Mouse (Mus musculus): Measurements from ENCODE around the gene Prss8. TPM values are rescaled to one million over a fixed set of nuclear protein-coding genes. Genes with fewer than 3 reads are reported as not detected.

The Prss8 gene
- polyA plus RNA-seq, 1 experiment from 2014 or later, result 5.3 TPM

GRCm38 (mm10) chr7:127880431-127880830 lies 49.5 kb downstream of the Prss8 start:
- H3K9me3 ChIP-seq, result no peaks in the 10 kb centered on the region
- H3K27ac ChIP-seq, result no peak overlapping the region
- WGBS, result 91% methylated on average over 12 of the region's 12 CpGs
- H3K27me3 ChIP-seq (ENCODE audit: insufficient read depth, poor library complexity, severe bottlenecking), result no peaks in the 10 kb centered on the region
- H3K4me1 ChIP-seq (replicated peaks), result peaks cover 35% of the 10 kb centered on the region
- H3K36me3 ChIP-seq, result peaks cover 78% of the 10 kb centered on the region
- no peak overlapping the region for H3K4me3 ChIP-seq
- no peak for DNase-seq (ENCODE audit: low spot score)

- peaks cover 32% of the 10 kb centered on the region for H3K4me1 ChIP-seq (replicated peaks)
- peaks cover 67% of the 10 kb centered on the region for H3K36me3 ChIP-seq
- 95% methylated on average over 9 of the region's 9 CpGs for WGBS
Observed at GRCm38 (mm10) chr7:127879301-127879700, 50.6 kb downstream of the Prss8 start.

GRCm38 (mm10) chr7:127876467-127877348 lies 53.2 kb downstream of the Prss8 start, which contains the start of gene Zfp668:
Gene Zfp668, minus strand, starts transcription at chr7:127876828.
- H3K27ac ChIP-seq, result peak within 1 kb of the TSS; percentile 98
- peak; percentile 93 for DNase-seq (ENCODE audit: low spot score)
- H3K9me3 ChIP-seq, result no peaks in the 10 kb centered on the region
- H3K4me1 ChIP-seq (replicated peaks), result peaks cover 30% of the 10 kb centered on the region
- WGBS, result under 1% methylated on average over 60 of the region's 60 CpGs
- peak within 1 kb of the TSS; percentile 85 for H3K4me3 ChIP-seq
- H3K27me3 ChIP-seq (ENCODE audit: insufficient read depth, poor library complexity, severe bottlenecking), result no peaks in the 10 kb centered on the region
- peaks cover 65% of the 10 kb centered on the region for H3K36me3 ChIP-seq

More at GRCm38 (mm10) chr7:127879301-127879700, 50.6 kb downstream of the Prss8 start:
- H3K27me3 ChIP-seq (ENCODE audit: insufficient read depth, poor library complexity, severe bottlenecking), result no peaks in the 10 kb centered on the region
- H3K9me3 ChIP-seq, result no peaks in the 10 kb centered on the region
- H3K4me3 ChIP-seq, result no peak overlapping the region
- no peak overlapping the region for H3K27ac ChIP-seq
- no peak for DNase-seq (ENCODE audit: low spot score)

DNA sequence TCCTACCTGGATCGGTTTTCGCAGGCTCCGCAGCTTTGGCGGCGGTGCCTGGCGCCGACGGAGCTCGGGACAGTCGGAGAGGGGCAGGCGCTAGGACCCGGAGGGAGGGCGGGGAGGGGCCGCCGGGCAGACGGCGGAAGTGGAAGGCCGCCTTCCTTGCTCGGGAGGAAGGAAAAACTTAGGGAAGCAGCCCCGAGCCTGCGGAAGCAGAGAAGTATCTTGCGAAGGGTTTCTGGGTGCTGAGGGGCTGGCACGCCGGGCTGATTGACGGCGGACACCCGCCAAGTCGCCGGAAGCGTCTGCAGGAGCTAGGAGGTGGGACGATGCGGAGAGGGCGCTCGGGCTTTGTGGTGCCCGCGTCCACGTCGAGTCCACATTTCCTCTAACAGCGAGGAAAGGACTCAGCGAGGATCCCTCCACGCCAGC lies 53.9 kb downstream of the Prss8 start, which contains the start of gene Zfp646:
TSS of gene Zfp646 (plus strand) at position 181 of the 426 bp plus-strand sequence.
- Histone ChIP-seq H3K27me3 (ENCODE audit: insufficient read depth, poor library complexity, severe bottlenecking) (no peaks in the 10 kb centered on the region), H3K4me1 (replicated peaks) (peaks cover 30% of the 10 kb centered on the region), H3K27ac (peak within 1 kb of the TSS; percentile 98), H3K4me3 (peak within 1 kb of the TSS; percentile 85), H3K9me3 (no peaks in the 10 kb centered on the region), H3K36me3 (peaks cover 65% of the 10 kb centered on the region)
- peak; percentile 93 for DNase-seq (ENCODE audit: low spot score)
- WGBS, result under 1% methylated on average over 41 of the region's 41 CpGs

Other genes starting within 250 kb of the Prss8 start
- 55.9 and 56.6 TPM in 2 replicates for gene Bcl7c, start 221.2 kb downstream of the Prss8 start, polyA plus RNA-seq (2016; fragmentation: Nextera tagmentation; extraction: Ambion mirVana)
- 5.1 and 5.8 TPM in 2 replicates for gene Ctf1, start 217.4 kb downstream of the Prss8 start, polyA plus RNA-seq (2016; fragmentation: Nextera tagmentation; extraction: Ambion mirVana)
- gene Ctf2, start 197.9 kb downstream of the Prss8 start, polyA plus RNA-seq (2016; fragmentation: Nextera tagmentation; extraction: Ambion mirVana), result 0.26 and 0.37 TPM in 2 replicates
- gene Fbxl19, start 185.6 kb downstream of the Prss8 start, polyA plus RNA-seq (2016; fragmentation: Nextera tagmentation; extraction: Ambion mirVana), result 8.6 and 8.9 TPM in 2 replicates
- 10.3 and 11.9 TPM in 2 replicates for gene Orai3, start 160.3 kb downstream of the Prss8 start, polyA plus RNA-seq (2016; fragmentation: Nextera tagmentation; extraction: Ambion mirVana)
- gene Setd1a, start 153.4 kb downstream of the Prss8 start, polyA plus RNA-seq (2016; fragmentation: Nextera tagmentation; extraction: Ambion mirVana), result 16.5 and 18.7 TPM in 2 replicates
- gene Gm49388, start 144.5 kb downstream of the Prss8 start, polyA plus RNA-seq (2016; fragmentation: Nextera tagmentation; extraction: Ambion mirVana), result not detected in 2 replicates
- gene Hsd3b7, start 129.5 kb downstream of the Prss8 start, polyA plus RNA-seq (2016; fragmentation: Nextera tagmentation; extraction: Ambion mirVana), result 7.4 and 7.8 TPM in 2 replicates
- 15.2 and 21.6 TPM in 2 replicates for gene Stx4a, start 105.8 kb downstream of the Prss8 start, polyA plus RNA-seq (2016; fragmentation: Nextera tagmentation; extraction: Ambion mirVana)
- 5.0 and 8.5 TPM in 2 replicates for gene Stx1b, start 105.6 kb downstream of the Prss8 start, polyA plus RNA-seq (2016; fragmentation: Nextera tagmentation; extraction: Ambion mirVana)
- 19.0 and 19.2 TPM in 2 replicates for gene Zfp646, start 53.9 kb downstream of the Prss8 start, polyA plus RNA-seq (2016; fragmentation: Nextera tagmentation; extraction: Ambion mirVana)
- gene Zfp668, start 53.3 kb downstream of the Prss8 start, polyA plus RNA-seq (2016; fragmentation: Nextera tagmentation; extraction: Ambion mirVana), result 41.4 and 42.3 TPM in 2 replicates
- 0.51 and 1.1 TPM in 2 replicates for gene Prss53, start 39.1 kb downstream of the Prss8 start, polyA plus RNA-seq (2016; fragmentation: Nextera tagmentation; extraction: Ambion mirVana)
- not detected in 2 replicates for gene Gm21974, start 34.6 kb downstream of the Prss8 start, polyA plus RNA-seq (2016; fragmentation: Nextera tagmentation; extraction: Ambion mirVana)
- 49.7 and 54.7 TPM in 2 replicates for gene Vkorc1, start 34.5 kb downstream of the Prss8 start, polyA plus RNA-seq (2016; fragmentation: Nextera tagmentation; extraction: Ambion mirVana)
- 115 and 123 TPM in 2 replicates for gene Bckdk, start 26.0 kb downstream of the Prss8 start, polyA plus RNA-seq (2016; fragmentation: Nextera tagmentation; extraction: Ambion mirVana)
- gene Kat8, start 17.6 kb downstream of the Prss8 start, polyA plus RNA-seq (2016; fragmentation: Nextera tagmentation; extraction: Ambion mirVana), result 50.4 TPM in 2 replicates
- 10.4 and 11.6 TPM in 2 replicates for gene Prss36, start 16.6 kb upstream of the Prss8 start, polyA plus RNA-seq (2016; fragmentation: Nextera tagmentation; extraction: Ambion mirVana)
- gene Fus, start 37.4 kb upstream of the Prss8 start, polyA plus RNA-seq (2016; fragmentation: Nextera tagmentation; extraction: Ambion mirVana), result 328 and 333 TPM in 2 replicates
- 9.5 and 12.4 TPM in 2 replicates for gene Pycard, start 63.8 kb upstream of the Prss8 start, polyA plus RNA-seq (2016; fragmentation: Nextera tagmentation; extraction: Ambion mirVana)
- gene Trim72, start 73.8 kb upstream of the Prss8 start, polyA plus RNA-seq (2016; fragmentation: Nextera tagmentation; extraction: Ambion mirVana), result not detected in 2 replicates
- gene Itgam, start 132.5 kb upstream of the Prss8 start, polyA plus RNA-seq (2016; fragmentation: Nextera tagmentation; extraction: Ambion mirVana), result 0.58 and 0.73 TPM in 2 replicates
- gene Gm49368, start 132.6 kb upstream of the Prss8 start, polyA plus RNA-seq (2016; fragmentation: Nextera tagmentation; extraction: Ambion mirVana), result 0.04 TPM in 1 of 2 replicates, not detected in the other
- not detected in 2 replicates for gene Itgax, start 199.4 kb upstream of the Prss8 start, polyA plus RNA-seq (2016; fragmentation: Nextera tagmentation; extraction: Ambion mirVana)
- gene Itgad, start 224.3 kb upstream of the Prss8 start, polyA plus RNA-seq (2016; fragmentation: Nextera tagmentation; extraction: Ambion mirVana), result not detected in 2 replicates

Measured in hindbrain, embryonic 10.5 days (tissue).